Mouse (Mus musculus) C2C12 (cell line): ENCODE measurements at regions not wholly inside any gene's neighbourhood (a gene's known extent, or its start where the extent isn't known, plus 50 kb on each side); places are given as distances from the start of the nearest gene placed in this dataset.

Source experiments
- H3K27me3 ChIP-seq: one replicate; pipeline ENCODE4 v1.6.1; 2011; ENCODE audit not compliant: control insufficient read depth, insufficient read depth, insufficient read length
- H3K36me3 ChIP-seq: one replicate; pipeline ENCODE4 v1.6.1; 2011; ENCODE audit not compliant: control insufficient read depth, insufficient read depth
- H3K4me3 ChIP-seq: one replicate; pipeline ENCODE4 v1.5.1; 2011; ENCODE audit warnings: mild to moderate bottlenecking, control low read depth; ENCODE audit not compliant: poor library complexity, insufficient read depth, severe bottlenecking
- H3K79me2 ChIP-seq: one replicate; pipeline ENCODE4 v1.6.1; 2011; ENCODE audit not compliant: control insufficient read depth, insufficient read depth
- H3K79me3 ChIP-seq: one replicate; pipeline ENCODE4 v1.6.1; 2011; ENCODE audit warnings: low read depth, control low read depth
- H3ac ChIP-seq: one replicate; pipeline ENCODE3; 2011; ENCODE audit warnings: low read depth; ENCODE audit not compliant: control insufficient read depth, insufficient read length
- CEBPB ChIP-seq: IDR thresholded peaks from one replicate; pipeline ENCODE4 v1.6.1; 2011; ENCODE audit warnings: low read depth, mild to moderate bottlenecking, control low read depth, moderate library complexity
- CTCF ChIP-seq: IDR thresholded peaks from one replicate; pipeline ENCODE4 v1.5.1; 2011; ENCODE audit not compliant: control insufficient read depth, insufficient read depth, insufficient read length
- FOSL1 ChIP-seq: IDR thresholded peaks from one replicate; pipeline ENCODE4 v1.8.0; 2011; ENCODE audit warnings: mild to moderate bottlenecking, low read length; ENCODE audit not compliant: poor library complexity, insufficient read depth, severe bottlenecking
- MAX ChIP-seq: IDR thresholded peaks from one replicate; pipeline ENCODE4 v1.6.1; 2011; ENCODE audit warnings: mild to moderate bottlenecking, control low read depth
- MYOD1 ChIP-seq: IDR thresholded peaks from one replicate; pipeline ENCODE4 v1.6.1; 2011; ENCODE audit warnings: low read depth; ENCODE audit not compliant: control insufficient read depth, insufficient read length
- MYOG ChIP-seq: IDR thresholded peaks from one replicate; pipeline ENCODE4 v1.6.1; 2011; ENCODE audit not compliant: control insufficient read depth, insufficient read length; ENCODE audit errors: extremely low read depth
- USF1 ChIP-seq: IDR thresholded peaks from one replicate; pipeline ENCODE4 v1.6.1; 2011; ENCODE audit warnings: low read depth, mild to moderate bottlenecking, control low read depth, moderate library complexity

- no peaks in the 10 kb centered on the region for H3K79me3 ChIP-seq
- no peak overlapping the region for H3ac ChIP-seq
- no peaks in the 10 kb centered on the region for H3K79me2 ChIP-seq
- no peak for TF ChIP-seq MYOD1
- TF ChIP-seq MYOG, result no peak
- TF ChIP-seq CEBPB, result no peak
- TF ChIP-seq USF1, result no peak
- no peak for TF ChIP-seq CTCF
- TF ChIP-seq MAX, result no peak
- no peak for TF ChIP-seq FOSL1
- no peak overlapping the region for H3K4me3 ChIP-seq
- no peaks in the 10 kb centered on the region for H3K36me3 ChIP-seq
- no peaks in the 10 kb centered on the region for H3K27me3 ChIP-seq
Observed at GRCm38 (mm10) chr5:148647644-148648043, 95.1 kb upstream of the Ubl3 start.

DNA sequence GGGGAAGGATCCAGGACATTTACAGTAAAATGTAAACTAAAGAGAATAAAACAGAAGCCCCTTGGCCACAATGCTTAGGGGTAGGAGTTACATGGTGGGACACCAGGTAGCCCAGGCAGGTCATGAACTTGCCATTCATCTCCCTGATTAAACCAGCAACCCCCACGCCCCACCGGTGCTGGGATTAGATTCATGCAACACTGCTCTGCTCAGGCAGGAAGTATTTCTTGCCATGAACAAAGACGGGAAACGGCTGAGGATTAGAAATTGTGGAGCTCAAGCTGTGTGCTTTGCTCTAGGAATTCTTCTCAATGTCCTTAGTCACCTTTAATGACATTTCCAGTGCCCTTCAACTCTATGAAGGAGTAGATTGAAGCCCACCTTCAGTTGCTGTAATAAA, 93.2 kb upstream of the Ubl3 start:
- H3ac ChIP-seq, result no peak overlapping the region
- H3K27me3 ChIP-seq, result no peaks in the 10 kb centered on the region
- H3K79me2 ChIP-seq, result no peaks in the 10 kb centered on the region
- TF ChIP-seq MYOG (no peak), CEBPB (no peak), MAX (no peak), MYOD1 (no peak), USF1 (no peak), CTCF (no peak), FOSL1 (no peak)
- H3K4me3 ChIP-seq, result no peak overlapping the region
- no peaks in the 10 kb centered on the region for H3K36me3 ChIP-seq
- H3K79me3 ChIP-seq, result no peaks in the 10 kb centered on the region

GRCm38 (mm10) chr5:148645191-148645681, 92.6 kb upstream of the Ubl3 start:
- no peak for TF ChIP-seq MYOD1
- no peak for TF ChIP-seq MAX
- no peak for TF ChIP-seq CEBPB
- no peak for TF ChIP-seq MYOG
- no peak for TF ChIP-seq USF1
- no peak for TF ChIP-seq FOSL1
- no peak for TF ChIP-seq CTCF
- no peak overlapping the region for H3K4me3 ChIP-seq
- H3K79me2 ChIP-seq, result no peaks in the 10 kb centered on the region
- no peaks in the 10 kb centered on the region for H3K36me3 ChIP-seq
- H3ac ChIP-seq, result no peak overlapping the region
- H3K27me3 ChIP-seq, result no peaks in the 10 kb centered on the region
- no peaks in the 10 kb centered on the region for H3K79me3 ChIP-seq

- Histone ChIP-seq H3K4me3 (no peak overlapping the region), H3ac (no peak overlapping the region), H3K79me3 (no peaks in the 10 kb centered on the region), H3K36me3 (no peaks in the 10 kb centered on the region), H3K79me2 (no peaks in the 10 kb centered on the region), H3K27me3 (no peaks in the 10 kb centered on the region)
- no peak for TF ChIP-seq USF1
- TF ChIP-seq FOSL1, result no peak
- no peak for TF ChIP-seq CTCF
- TF ChIP-seq MYOD1, result no peak
- no peak for TF ChIP-seq MAX
- no peak for TF ChIP-seq CEBPB
- no peak for TF ChIP-seq MYOG
Observed at GRCm38 (mm10) chr5:148644345-148644744, 91.8 kb upstream of the Ubl3 start.

DNA sequence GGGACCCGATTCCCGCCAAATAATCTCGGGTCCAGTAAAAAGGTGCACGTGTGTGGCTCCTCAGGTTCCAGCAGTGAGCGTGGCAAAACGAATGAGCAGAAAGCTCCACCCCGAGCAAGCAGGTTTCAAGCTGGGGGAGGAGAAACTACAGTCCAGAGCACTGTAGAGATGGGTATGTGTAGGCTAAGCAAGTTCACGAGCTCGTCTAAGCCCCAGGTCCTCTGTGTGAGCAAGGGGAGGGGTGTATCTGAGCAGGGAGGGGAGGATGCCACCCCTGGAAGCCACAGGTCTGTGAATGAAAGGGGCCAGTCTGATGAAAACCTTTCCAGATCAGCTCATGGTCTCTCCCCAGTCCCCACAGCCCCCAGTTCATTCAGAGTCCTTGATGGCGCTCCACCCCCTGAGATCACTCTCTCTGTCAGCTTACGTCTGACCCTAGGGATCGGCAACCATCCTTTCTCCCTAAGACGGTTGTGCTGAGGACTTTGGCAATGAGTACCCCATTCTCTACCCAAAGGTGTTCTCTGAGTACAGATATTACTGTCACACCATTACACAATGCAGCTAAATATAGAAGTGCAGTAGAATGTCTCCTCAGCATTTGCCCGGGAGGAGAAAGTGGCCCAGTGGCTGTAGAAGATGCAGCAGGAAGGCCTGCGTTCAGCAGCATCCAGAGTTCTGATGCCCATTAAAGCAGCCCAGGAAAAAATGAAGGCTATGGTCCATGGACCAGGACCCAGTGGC, 89.2 kb upstream of the Ubl3 start:
- Histone ChIP-seq H3K36me3 (no peaks in the 10 kb centered on the region), H3K4me3 (no peak overlapping the region), H3K27me3 (no peaks in the 10 kb centered on the region), H3K79me3 (no peaks in the 10 kb centered on the region), H3ac (no peak overlapping the region), H3K79me2 (no peaks in the 10 kb centered on the region)
- no peak for TF ChIP-seq CEBPB

DNA sequence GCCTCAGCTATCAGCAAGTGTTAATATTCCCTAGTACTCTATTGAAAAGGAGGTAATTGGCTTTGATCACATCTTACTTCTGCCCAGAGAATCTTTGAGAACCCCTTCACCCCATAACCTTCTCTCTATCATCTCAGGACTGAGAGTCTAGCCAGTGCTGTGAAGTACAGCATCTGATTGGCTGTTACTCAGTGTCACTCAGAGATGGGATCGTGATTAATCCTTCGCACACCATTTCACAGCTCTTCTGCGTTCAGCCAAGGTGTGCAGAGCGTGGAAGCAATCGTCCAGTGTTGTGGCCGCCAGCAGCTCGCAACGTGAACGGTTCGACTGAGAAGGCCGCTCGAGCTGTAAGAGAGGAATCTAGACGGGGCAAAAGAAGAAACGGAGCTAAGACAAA, 87.9 kb upstream of the Ubl3 start:
- H3K36me3 ChIP-seq, result no peaks in the 10 kb centered on the region
- H3K4me3 ChIP-seq, result no peak overlapping the region
- no peak for TF ChIP-seq MYOD1
- TF ChIP-seq FOSL1, result no peak
- TF ChIP-seq USF1, result no peak
- no peak for TF ChIP-seq MAX
- no peak for TF ChIP-seq CEBPB
- no peak for TF ChIP-seq MYOG
- no peak for TF ChIP-seq CTCF
- no peaks in the 10 kb centered on the region for H3K79me2 ChIP-seq
- H3K79me3 ChIP-seq, result no peaks in the 10 kb centered on the region
- no peaks in the 10 kb centered on the region for H3K27me3 ChIP-seq
- H3ac ChIP-seq, result no peak overlapping the region
